Mouse (Mus musculus): ENCODE measurements around the gene Mafg. TPM values are rescaled to one million over a fixed set of nuclear protein-coding genes. Genes with fewer than 3 reads are reported as not detected.
A peak's percentile ranks its signal among the peaks of the same experiment; 100 is the strongest.

The Mafg gene
- polyA plus RNA-seq, 1 experiment from 2014 or later, result 20.2 TPM

- WGBS, result 84% methylated on average over 7 of the region's 7 CpGs
- Histone ChIP-seq H3K27ac (no peak overlapping the region), H3K4me3 (peak overlapping the region; percentile 5; the same call in 1 of the 2 replicates)
These were observed 56.0 kb downstream of the Mafg start for GRCm38 (mm10) chr11:120577211-120578023.

GRCm38 (mm10) chr11:120576365-120576981 is 56.9 kb downstream of the Mafg start:
- H3K4me3 ChIP-seq, result peak overlapping the region; percentile 19; the same call in 1 of the 2 replicates
- no peak for DNase-seq (ENCODE audit: extremely low spot score, low spot score)
- no peaks in the 10 kb centered on the region for H3K27me3 ChIP-seq (ENCODE audit: poor library complexity, severe bottlenecking)
- peaks cover 45% of the 10 kb centered on the region for H3K36me3 ChIP-seq (replicated peaks)
- no peaks in the 10 kb centered on the region for H3K9me3 ChIP-seq
- no peak overlapping the region for H3K27ac ChIP-seq
- WGBS, result 90% methylated on average over 3 of the region's 3 CpGs
- H3K4me1 ChIP-seq, result peaks cover 50% of the 10 kb centered on the region

More at GRCm38 (mm10) chr11:120577211-120578023, 56.0 kb downstream of the Mafg start:
- Histone ChIP-seq H3K36me3 (replicated peaks) (peaks cover 44% of the 10 kb centered on the region), H3K4me1 (peaks cover 52% of the 10 kb centered on the region), H3K27me3 (ENCODE audit: poor library complexity, severe bottlenecking) (no peaks in the 10 kb centered on the region), H3K9me3 (no peaks in the 10 kb centered on the region)
- no peak for DNase-seq (ENCODE audit: extremely low spot score, low spot score)

- peaks cover 50% of the 10 kb centered on the region for H3K36me3 ChIP-seq (replicated peaks)
- no peak overlapping the region for H3K4me3 ChIP-seq
- DNase-seq (ENCODE audit: extremely low spot score, low spot score), result no peak
- no peak overlapping the region for H3K27ac ChIP-seq
- peaks cover 55% of the 10 kb centered on the region for H3K4me1 ChIP-seq
- H3K9me3 ChIP-seq, result no peaks in the 10 kb centered on the region
- no peaks in the 10 kb centered on the region for H3K27me3 ChIP-seq (ENCODE audit: poor library complexity, severe bottlenecking)
These were observed 57.5 kb downstream of the Mafg start for GRCm38 (mm10) chr11:120575940-120576339.

Small RNA genes within 50 kb of the gene (microRNA-seq; reads per million reads assigned to microRNA genes)
- 2.7 reads per million for gene Mir6936

Other genes with a start within 250 kb of the Mafg start
- gene Nploc4, start 195.9 kb downstream of the Mafg start, polyA plus RNA-seq (2016; fragmentation: Nextera tagmentation; extraction: Ambion mirVana), result 45.9 and 46.9 TPM in 2 replicates
- gene Tspan10, start 191.0 kb downstream of the Mafg start, polyA plus RNA-seq (2016; fragmentation: Nextera tagmentation; extraction: Ambion mirVana), result 0.30 and 1.6 TPM in 2 replicates
- 0.25 and 0.41 TPM in 2 replicates for gene Pde6g, start 180.1 kb downstream of the Mafg start, polyA plus RNA-seq (2016; fragmentation: Nextera tagmentation; extraction: Ambion mirVana)
- gene Oxld1, start 175.5 kb downstream of the Mafg start, polyA plus RNA-seq (2016; fragmentation: Nextera tagmentation; extraction: Ambion mirVana), result 8.7 and 11.8 TPM in 2 replicates
- gene Ccdc137, start 175.5 kb downstream of the Mafg start, polyA plus RNA-seq (2016; fragmentation: Nextera tagmentation; extraction: Ambion mirVana), result 39.6 and 46.3 TPM in 2 replicates
- gene Arl16, start 166.0 kb downstream of the Mafg start, polyA plus RNA-seq (2016; fragmentation: Nextera tagmentation; extraction: Ambion mirVana), result 60.7 and 62.1 TPM in 2 replicates
- gene Mrpl12, start 149.0 kb downstream of the Mafg start, polyA plus RNA-seq (2016; fragmentation: Nextera tagmentation; extraction: Ambion mirVana), result 211 and 215 TPM in 2 replicates
- 69.3 and 71.6 TPM in 2 replicates for gene Slc25a10, start 141.8 kb downstream of the Mafg start, polyA plus RNA-seq (2016; fragmentation: Nextera tagmentation; extraction: Ambion mirVana)
- gene Gcgr, start 102.9 kb downstream of the Mafg start, polyA plus RNA-seq (2016; fragmentation: Nextera tagmentation; extraction: Ambion mirVana), result 0.07 and 0.16 TPM in 2 replicates
- 205 and 212 TPM in 2 replicates for gene Mcrip1, start 83.9 kb downstream of the Mafg start, polyA plus RNA-seq (2016; fragmentation: Nextera tagmentation; extraction: Ambion mirVana)
- gene Ppp1r27, start 82.5 kb downstream of the Mafg start, polyA plus RNA-seq (2016; fragmentation: Nextera tagmentation; extraction: Ambion mirVana), result not detected in 2 replicates
- 485 and 533 TPM in 2 replicates for gene P4hb, start 60.3 kb downstream of the Mafg start, polyA plus RNA-seq (2016; fragmentation: Nextera tagmentation; extraction: Ambion mirVana)
- 744 and 753 TPM in 2 replicates for gene Arhgdia, start 52.0 kb downstream of the Mafg start, polyA plus RNA-seq (2016; fragmentation: Nextera tagmentation; extraction: Ambion mirVana)
- 618 and 646 TPM in 2 replicates for gene Alyref, start 35.2 kb downstream of the Mafg start, polyA plus RNA-seq (2016; fragmentation: Nextera tagmentation; extraction: Ambion mirVana)
- 218 and 228 TPM in 2 replicates for gene Anapc11, start 35.2 kb downstream of the Mafg start, polyA plus RNA-seq (2016; fragmentation: Nextera tagmentation; extraction: Ambion mirVana)
- 0.44 TPM in 1 of 2 replicates, not detected in the other for gene Npb, start 25.1 kb downstream of the Mafg start, polyA plus RNA-seq (2016; fragmentation: Nextera tagmentation; extraction: Ambion mirVana)
- gene Pcyt2, start 15.7 kb downstream of the Mafg start, polyA plus RNA-seq (2016; fragmentation: Nextera tagmentation; extraction: Ambion mirVana), result 145 and 148 TPM in 2 replicates
- 30.1 and 32.8 TPM in 2 replicates for gene Sirt7, start 8.4 kb downstream of the Mafg start, polyA plus RNA-seq (2016; fragmentation: Nextera tagmentation; extraction: Ambion mirVana)
- 37.5 and 40.5 TPM in 2 replicates for gene Pycr1, start 10.2 kb upstream of the Mafg start, polyA plus RNA-seq (2016; fragmentation: Nextera tagmentation; extraction: Ambion mirVana)
- gene Myadml2, start 14.6 kb upstream of the Mafg start, polyA plus RNA-seq (2016; fragmentation: Nextera tagmentation; extraction: Ambion mirVana), result not detected in 2 replicates
- gene Notum, start 27.6 kb upstream of the Mafg start, polyA plus RNA-seq (2016; fragmentation: Nextera tagmentation; extraction: Ambion mirVana), result 0.57 and 0.75 TPM in 2 replicates
- 134 and 142 TPM in 2 replicates for gene Aspscr1, start 39.4 kb upstream of the Mafg start, polyA plus RNA-seq (2016; fragmentation: Nextera tagmentation; extraction: Ambion mirVana)
- gene Cenpx, start 80.1 kb upstream of the Mafg start, polyA plus RNA-seq (2016; fragmentation: Nextera tagmentation; extraction: Ambion mirVana), result 118 and 133 TPM in 2 replicates
- gene Lrrc45, start 80.3 kb upstream of the Mafg start, polyA plus RNA-seq (2016; fragmentation: Nextera tagmentation; extraction: Ambion mirVana), result 51.9 and 59.2 TPM in 2 replicates
- 23.8 and 28.4 TPM in 2 replicates for gene Rac3, start 87.9 kb upstream of the Mafg start, polyA plus RNA-seq (2016; fragmentation: Nextera tagmentation; extraction: Ambion mirVana)
- 13.3 and 14.8 TPM in 2 replicates for gene Dcxr, start 93.7 kb upstream of the Mafg start, polyA plus RNA-seq (2016; fragmentation: Nextera tagmentation; extraction: Ambion mirVana)
- 1.1 and 1.3 TPM in 2 replicates for gene Cbr2, start 98.5 kb upstream of the Mafg start, polyA plus RNA-seq (2016; fragmentation: Nextera tagmentation; extraction: Ambion mirVana)
- gene Hmga1b, start 129.2 kb upstream of the Mafg start, polyA plus RNA-seq (2016; fragmentation: Nextera tagmentation; extraction: Ambion mirVana), result 12.3 and 14.2 TPM in 2 replicates
- gene Rfng, start 150.6 kb upstream of the Mafg start, polyA plus RNA-seq (2016; fragmentation: Nextera tagmentation; extraction: Ambion mirVana), result 39.1 and 43.3 TPM in 2 replicates
- gene Gps1, start 150.7 kb upstream of the Mafg start, polyA plus RNA-seq (2016; fragmentation: Nextera tagmentation; extraction: Ambion mirVana), result 281 and 283 TPM in 2 replicates
- gene Dus1l, start 162.8 kb upstream of the Mafg start, polyA plus RNA-seq (2016; fragmentation: Nextera tagmentation; extraction: Ambion mirVana), result 110 and 111 TPM in 2 replicates
- 134 and 144 TPM in 2 replicates for gene Fasn, start 190.9 kb upstream of the Mafg start, polyA plus RNA-seq (2016; fragmentation: Nextera tagmentation; extraction: Ambion mirVana)